Mouse (Mus musculus): ENCODE measurements at regions not wholly inside any gene's neighbourhood (a gene's known extent, or its start where the extent isn't known, plus 50 kb on each side); places are given as distances from the start of the nearest gene placed in this dataset.

DNA sequence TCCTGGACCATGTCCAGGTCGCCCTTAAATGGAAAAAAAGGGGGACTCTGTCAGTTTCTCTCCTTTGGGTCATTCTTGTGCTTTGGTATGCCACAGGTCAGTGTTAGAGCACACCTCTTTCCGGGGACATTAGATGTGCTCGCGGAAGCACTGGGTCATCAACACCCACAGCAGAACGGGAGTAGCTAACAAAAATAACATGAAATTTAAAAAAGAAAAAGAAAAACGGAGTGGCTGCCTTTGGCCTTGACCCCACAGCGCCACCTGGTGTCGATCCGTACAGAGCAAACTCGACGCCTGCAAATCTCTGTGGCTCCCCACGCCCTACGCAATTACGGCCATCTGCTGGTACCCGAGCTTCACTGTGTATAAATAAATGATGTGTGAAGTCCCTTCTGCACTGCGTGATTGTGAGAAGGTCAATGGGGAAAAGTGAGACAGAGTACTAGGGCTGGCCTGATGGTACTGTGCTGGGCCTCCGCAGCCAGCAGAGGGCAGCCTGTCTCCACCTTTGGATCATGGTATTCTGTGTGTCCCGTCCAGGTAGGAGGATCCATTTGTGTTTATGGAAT is 99.0 kb upstream of the Slc7a12 start:
- H3K4me3 ChIP-seq (ENCODE audit: insufficient read depth, low read depth, low read length), result peak overlapping the region; percentile 22; the same call in 1 of the 2 replicates

DNA sequence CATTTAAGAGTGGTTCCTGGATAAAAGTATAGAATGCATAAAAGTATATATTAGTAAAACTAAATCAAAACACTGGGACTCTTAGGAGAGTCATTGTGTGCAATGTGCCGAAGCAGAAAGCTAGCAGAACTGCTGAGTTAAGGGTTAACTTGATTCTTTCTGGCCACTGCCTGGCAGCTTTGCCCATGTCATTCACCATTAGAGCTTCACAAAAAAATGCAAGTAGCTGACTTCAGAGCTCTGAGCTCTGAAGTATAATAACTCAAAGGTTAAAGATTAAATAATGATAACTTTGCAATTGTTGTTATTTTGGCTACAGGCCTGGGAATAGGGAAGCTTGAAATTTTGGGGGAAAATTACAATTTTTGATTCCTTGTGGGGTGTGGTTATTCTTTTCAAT is 89.8 kb upstream of the Slc7a12 start:
- H3K4me1 ChIP-seq (ENCODE audit: control insufficient read depth, insufficient read depth, low read length), result no peaks in the 10 kb centered on the region
- no peak overlapping the region for H3K27ac ChIP-seq (ENCODE audit: insufficient read depth, low read depth, low read length)
- TF ChIP-seq CTCF (IDR thresholded peaks at IDR 0.05; ENCODE audit: insufficient read depth, low read depth, low read length) (no peak), POLR2A (IDR thresholded peaks at IDR 0.05; ENCODE audit: insufficient read depth, low read depth, low read length) (no peak)
- no peak overlapping the region for H3K4me3 ChIP-seq (ENCODE audit: insufficient read depth, low read depth, low read length)
- WGBS, result 73% methylated on average over 1 of the region's 1 CpGs

More for the DNA sequence above, 99.0 kb upstream of the Slc7a12 start:
- no peak for TF ChIP-seq POLR2A (IDR thresholded peaks at IDR 0.05; ENCODE audit: insufficient read depth, low read depth, low read length)
- peak; percentile 97 for TF ChIP-seq CTCF (IDR thresholded peaks at IDR 0.05; ENCODE audit: insufficient read depth, low read depth, low read length)
- WGBS, result 8% methylated on average over 18 of the region's 18 CpGs
- Histone ChIP-seq H3K27ac (ENCODE audit: insufficient read depth, low read depth, low read length) (no peak overlapping the region), H3K4me1 (ENCODE audit: control insufficient read depth, insufficient read depth, low read length) (no peaks in the 10 kb centered on the region)

DNA sequence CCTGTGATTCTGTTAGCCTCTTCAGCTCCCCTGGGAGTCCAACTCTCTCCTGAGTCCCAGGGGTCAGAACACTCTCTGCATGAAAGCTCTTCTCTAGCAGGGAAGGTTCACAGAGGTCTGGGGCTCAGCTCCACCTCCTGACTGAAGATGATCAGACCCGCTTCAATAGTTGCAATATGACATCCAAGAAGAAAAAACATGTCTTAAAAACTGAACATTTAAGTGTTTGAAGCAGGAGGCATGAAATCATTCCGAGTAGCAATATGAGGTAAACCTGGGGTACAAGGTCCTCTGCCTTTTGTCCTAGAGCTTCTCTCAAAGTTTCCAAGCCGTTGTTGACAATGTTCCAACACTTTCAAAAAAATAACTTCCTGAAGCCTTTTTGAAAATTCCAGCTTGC is 81.8 kb upstream of the Slc7a12 start:
- TF ChIP-seq CTCF (IDR thresholded peaks at IDR 0.05; ENCODE audit: insufficient read depth, low read depth, low read length) (no peak), POLR2A (IDR thresholded peaks at IDR 0.05; ENCODE audit: insufficient read depth, low read depth, low read length) (no peak)
- Histone ChIP-seq H3K4me1 (ENCODE audit: control insufficient read depth, insufficient read depth, low read length) (no peaks in the 10 kb centered on the region), H3K27ac (ENCODE audit: insufficient read depth, low read depth, low read length) (no peak overlapping the region), H3K4me3 (ENCODE audit: insufficient read depth, low read depth, low read length) (no peak overlapping the region)
- 91% methylated on average over 3 of the region's 3 CpGs for WGBS

DNA sequence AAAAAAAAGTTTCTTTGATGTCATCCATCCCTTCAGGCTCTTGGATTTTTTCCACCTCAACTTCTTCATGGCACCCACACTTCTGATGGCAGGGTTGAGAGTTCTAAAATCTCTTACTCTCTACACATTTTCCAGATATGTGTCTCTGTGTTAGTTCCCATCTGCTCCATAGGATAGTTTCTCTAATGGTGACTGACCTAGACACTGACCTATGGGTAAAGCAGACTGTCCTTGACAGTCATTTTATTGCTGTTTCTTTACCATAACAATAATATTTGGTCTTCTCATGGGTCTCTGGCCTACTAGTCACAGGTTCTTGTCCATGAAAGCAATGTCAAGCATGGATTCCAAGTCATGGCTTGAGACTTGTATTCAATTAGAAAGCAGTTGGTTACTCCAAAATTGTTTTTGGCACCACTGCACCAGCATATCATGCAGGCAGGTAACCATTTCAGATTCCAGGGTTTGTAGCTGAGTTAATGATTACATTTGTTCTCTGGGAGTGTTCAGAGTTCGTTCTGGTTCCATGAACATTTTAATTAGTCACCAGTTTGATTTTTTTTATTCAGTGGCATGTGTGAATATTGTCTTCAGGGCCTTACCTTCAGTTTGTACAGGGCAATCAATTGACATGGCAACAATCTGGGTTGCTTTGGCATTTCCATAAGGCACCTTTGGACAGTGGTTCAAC is 71.9 kb upstream of the Slc7a12 start:
- TF ChIP-seq POLR2A (IDR thresholded peaks at IDR 0.05; ENCODE audit: insufficient read depth, low read depth, low read length) (no peak), CTCF (IDR thresholded peaks at IDR 0.05; ENCODE audit: insufficient read depth, low read depth, low read length) (no peak)
- 61% methylated on average over 1 of the region's 1 CpGs for WGBS
- no peaks in the 10 kb centered on the region for H3K4me1 ChIP-seq (ENCODE audit: control insufficient read depth, insufficient read depth, low read length)
- H3K27ac ChIP-seq (ENCODE audit: insufficient read depth, low read depth, low read length), result no peak overlapping the region
- no peak overlapping the region for H3K4me3 ChIP-seq (ENCODE audit: insufficient read depth, low read depth, low read length)
